In the genomic region with DNA sequence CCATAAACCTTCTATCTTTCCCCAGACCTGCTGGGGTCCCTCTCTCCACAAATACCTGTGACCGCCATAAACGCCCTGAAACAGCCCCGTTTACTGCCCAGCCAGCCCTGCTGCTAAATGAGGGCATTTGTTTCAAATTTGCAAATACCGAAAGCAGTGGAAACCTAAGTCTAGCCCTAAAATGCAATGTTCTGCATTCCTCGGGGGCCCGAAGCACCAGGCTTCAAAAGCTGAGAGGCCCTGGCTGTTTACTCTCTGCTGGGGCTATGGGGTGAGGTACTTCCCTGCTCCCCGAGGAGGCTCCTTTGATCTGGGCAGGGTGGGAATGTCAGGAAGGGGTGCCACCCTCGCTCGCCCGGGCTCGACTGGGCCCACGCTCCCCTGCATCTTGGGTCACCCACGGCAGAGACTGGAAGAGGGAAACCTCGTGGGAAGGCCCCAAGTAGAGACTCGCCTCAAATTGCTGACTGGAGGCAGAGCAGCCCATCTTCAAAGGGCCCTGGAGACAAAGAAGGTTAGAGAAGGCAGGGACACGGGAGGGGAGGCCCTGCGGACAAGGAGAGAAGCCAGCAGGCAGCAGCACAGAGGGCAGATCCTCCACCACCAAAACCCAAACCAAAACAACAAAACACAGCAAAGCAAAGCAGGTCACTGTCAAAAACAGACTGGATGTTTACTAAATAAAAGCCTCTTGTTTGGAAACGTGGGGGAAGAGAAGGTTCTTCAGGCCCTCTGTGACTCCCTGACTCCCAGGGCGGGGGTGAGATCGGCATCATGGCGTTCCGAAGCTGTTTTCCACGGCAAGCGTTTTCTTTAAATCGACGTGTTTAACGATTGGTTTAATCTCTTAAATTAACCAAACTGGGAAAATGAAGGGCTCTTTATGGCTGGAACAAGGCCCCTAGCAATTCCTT, we compare ENCODE assay signal across 8 mouse cellular contexts. TPM values are rescaled to one million over a fixed set of nuclear protein-coding genes. Genes with fewer than 3 reads are reported as not detected.
DNase-seq lines count a peak whose midpoint lies in the region; ATAC-seq and TF ChIP-seq lines count a peak whose summit lies in the region.

No protein-coding gene starts in this region.

- H3K9me3 ChIP-seq in kidney, embryonic 14.5 days (ENCODE audit: control insufficient read depth, low read length) = no peaks in the 10 kb centered on the region
- no peaks in the 10 kb centered on the region for H3K9me3 ChIP-seq in embryonic facial prominence, embryonic 13.5 days
- H3K9me3 ChIP-seq in intestine, postnatal 0 days (ENCODE audit: control insufficient read depth) = no peaks in the 10 kb centered on the region
- no peaks in the 10 kb centered on the region for H3K9me3 ChIP-seq in neural tube, embryonic 14.5 days (ENCODE audit: control insufficient read depth, low read length)

- H3K27me3 ChIP-seq in kidney, embryonic 14.5 days (ENCODE audit: control insufficient read depth, insufficient read depth, low read length) = no peaks in the 10 kb centered on the region
- no peaks in the 10 kb centered on the region for H3K27me3 ChIP-seq in embryonic facial prominence, embryonic 13.5 days
- no peaks in the 10 kb centered on the region for H3K27me3 ChIP-seq in intestine, postnatal 0 days (replicated peaks; ENCODE audit: control insufficient read depth, insufficient read depth, low read length)
- no peaks in the 10 kb centered on the region for H3K27me3 ChIP-seq in neural tube, embryonic 14.5 days (ENCODE audit: control insufficient read depth, insufficient read depth, low read length)

- TF ChIP-seq CTCF in intestine, postnatal 0 days (IDR thresholded peaks at IDR 0.05; ENCODE audit: low read depth) = no peak

- peaks cover 100% of the 10 kb centered on the region for H3K4me1 ChIP-seq in kidney, embryonic 14.5 days (ENCODE audit: control insufficient read depth, insufficient read depth, low read length)
- peaks cover 96% of the 10 kb centered on the region for H3K4me1 ChIP-seq in embryonic facial prominence, embryonic 13.5 days
- H3K4me1 ChIP-seq in intestine, postnatal 0 days (replicated peaks; ENCODE audit: control insufficient read depth, insufficient read depth, low read length) = peaks cover 20% of the 10 kb centered on the region
- peaks cover 46% of the 10 kb centered on the region for H3K4me1 ChIP-seq in neural tube, embryonic 14.5 days (ENCODE audit: control insufficient read depth, insufficient read depth, low read length)

- WGBS in kidney, embryonic 14.5 days = 5% methylated on average over 27 of the region's 27 CpGs
- WGBS in embryonic facial prominence, embryonic 13.5 days = 4% methylated on average over 27 of the region's 27 CpGs
- WGBS in intestine, postnatal 0 days = 20% methylated on average over 27 of the region's 27 CpGs
- WGBS in neural tube, embryonic 14.5 days = 8% methylated on average over 27 of the region's 27 CpGs

- H3K36me3 ChIP-seq in kidney, embryonic 14.5 days (ENCODE audit: control insufficient read depth, insufficient read depth, low read length) = no peaks in the 10 kb centered on the region
- H3K36me3 ChIP-seq in embryonic facial prominence, embryonic 13.5 days = no peaks in the 10 kb centered on the region
- H3K36me3 ChIP-seq in intestine, postnatal 0 days (ENCODE audit: control insufficient read depth, insufficient read depth) = no peaks in the 10 kb centered on the region
- no peaks in the 10 kb centered on the region for H3K36me3 ChIP-seq in neural tube, embryonic 14.5 days (ENCODE audit: control insufficient read depth, insufficient read depth, low read length)

- DNase-seq in kidney, adult 11 months = no peak
- no peak for DNase-seq in left cerebral cortex, adult 9 months (ENCODE audit: low spot score in 2 of 2)
- DNase-seq in adipocyte (ENCODE audit: low spot score) = no peak
- no peak for DNase-seq in layer of hippocampus, adult 8-10 months (ENCODE audit: low spot score in 2 of 2)

- H3K4me2 ChIP-seq in kidney, embryonic 14.5 days (replicated peaks; ENCODE audit: low read depth, low read length) = peak overlapping the region; percentile 38
- H3K4me2 ChIP-seq in embryonic facial prominence, embryonic 13.5 days = peak overlapping the region; percentile 55
- peak overlapping the region; percentile 51 for H3K4me2 ChIP-seq in intestine, postnatal 0 days (replicated peaks; ENCODE audit: low read depth)
- H3K4me2 ChIP-seq in neural tube, embryonic 14.5 days (ENCODE audit: low read depth, low read length) = peak overlapping the region; percentile 28

- peak overlapping the region; percentile 54 for H3K9ac ChIP-seq in kidney, embryonic 14.5 days (ENCODE audit: low read depth, low read length)
- H3K9ac ChIP-seq in embryonic facial prominence, embryonic 13.5 days = peak overlapping the region; percentile 66
- peak overlapping the region; percentile 40; the same call in 1 of the 2 replicates for H3K9ac ChIP-seq in intestine, postnatal 0 days (ENCODE audit: low read depth, low read length)
- peak overlapping the region; percentile 18; the same call in 1 of the 2 replicates for H3K9ac ChIP-seq in neural tube, embryonic 14.5 days (replicated peaks; ENCODE audit: low read depth, low read length)

- ATAC-seq in kidney, embryonic 14.5 days (ENCODE audit: low FRiP score, low TSS enrichment) = peak; percentile 30; the same call in 1 of the 2 replicates
- ATAC-seq in embryonic facial prominence, embryonic 13.5 days (ENCODE audit: insufficient number of reproducible peaks, insufficient read depth, low FRiP score, low TSS enrichment, low read depth) = 0 out of 2 replicates have a peak, but pooled peaks have one; percentile 43
- peak; percentile 22; the same call in 1 of the 2 replicates for ATAC-seq in intestine, postnatal 0 days
- peak; percentile 38 for ATAC-seq in neural tube, embryonic 14.5 days (ENCODE audit: low read depth)

- H3K4me3 ChIP-seq in kidney, embryonic 14.5 days (ENCODE audit: low read length) = peak overlapping the region; percentile 16; the same call in 1 of the 2 replicates
- peak overlapping the region; percentile 27 for H3K4me3 ChIP-seq in embryonic facial prominence, embryonic 13.5 days
- H3K4me3 ChIP-seq in intestine, postnatal 0 days (ENCODE audit: low read depth, low read length) = no peak overlapping the region
- no peak overlapping the region for H3K4me3 ChIP-seq in neural tube, embryonic 14.5 days (ENCODE audit: low read depth, low read length)

- H3K27ac ChIP-seq in kidney, embryonic 14.5 days (ENCODE audit: low read depth, low read length) = peak overlapping the region; percentile 96
- peak overlapping the region; percentile 99 for H3K27ac ChIP-seq in embryonic facial prominence, embryonic 13.5 days
- peak overlapping the region; percentile 68 for H3K27ac ChIP-seq in intestine, postnatal 0 days (ENCODE audit: low read depth, low read length)
- H3K27ac ChIP-seq in neural tube, embryonic 14.5 days (ENCODE audit: low read depth, low read length) = peak overlapping the region; percentile 48

RNA-seq across cellular contexts. Expression of gene Ptk7, which starts 10.3 kb away (rescaled TPM):
- 58.5 and 64.1 TPM in 2 replicates for polyA plus RNA-seq in kidney, embryonic 14.5 days (2014; fragmentation: Nextera tagmentation; extraction: Ambion mirVana)
- 148 and 149 TPM in 2 replicates for polyA plus RNA-seq in embryonic facial prominence, embryonic 13.5 days (2015; fragmentation: Nextera tagmentation; extraction: Ambion mirVana)
- polyA plus RNA-seq in intestine, postnatal 0 days (2015; fragmentation: Nextera tagmentation; extraction: Ambion mirVana) = 13.7 and 14.7 TPM in 2 replicates
- 7.9 and 23.7 TPM in 2 replicates for polyA plus RNA-seq in neural tube, embryonic 14.5 days (2014; fragmentation: Nextera tagmentation; extraction: Ambion mirVana)
- total RNA-seq in layer of hippocampus, adult 8-10 months (2022) = 1 to 10 TPM; 8.2 to 9.2 (median 8.9) TPM

RNA-seq across cellular contexts. Expression of gene Klc4, which starts 26.8 kb away (rescaled TPM):
- polyA plus RNA-seq in kidney, embryonic 14.5 days (2014; fragmentation: Nextera tagmentation; extraction: Ambion mirVana) = 22.0 and 31.5 TPM in 2 replicates
- polyA plus RNA-seq in embryonic facial prominence, embryonic 13.5 days (2015; fragmentation: Nextera tagmentation; extraction: Ambion mirVana) = 21.8 and 26.3 TPM in 2 replicates
- polyA plus RNA-seq in intestine, postnatal 0 days (2015; fragmentation: Nextera tagmentation; extraction: Ambion mirVana) = 102 and 107 TPM in 2 replicates
- 27.7 and 32.1 TPM in 2 replicates for polyA plus RNA-seq in neural tube, embryonic 14.5 days (2014; fragmentation: Nextera tagmentation; extraction: Ambion mirVana)
- total RNA-seq in layer of hippocampus, adult 8-10 months (2022) = 10 to 100 TPM; 18.9 to 21.8 (median 21.1) TPM

RNA-seq across cellular contexts. Expression of gene Mrpl2, which starts 27.0 kb away (rescaled TPM):
- 121 and 141 TPM in 2 replicates for polyA plus RNA-seq in kidney, embryonic 14.5 days (2014; fragmentation: Nextera tagmentation; extraction: Ambion mirVana)
- 92.7 and 95.4 TPM in 2 replicates for polyA plus RNA-seq in embryonic facial prominence, embryonic 13.5 days (2015; fragmentation: Nextera tagmentation; extraction: Ambion mirVana)
- 138 and 139 TPM in 2 replicates for polyA plus RNA-seq in intestine, postnatal 0 days (2015; fragmentation: Nextera tagmentation; extraction: Ambion mirVana)
- 59.9 and 64.4 TPM in 2 replicates for polyA plus RNA-seq in neural tube, embryonic 14.5 days (2014; fragmentation: Nextera tagmentation; extraction: Ambion mirVana)
- 10 to 100 TPM; 43.7 to 60.5 (median 51.2) TPM for total RNA-seq in layer of hippocampus, adult 8-10 months (2022)

RNA-seq across cellular contexts. Expression of gene Cul7, which starts 31.1 kb away (rescaled TPM):
- 40.7 and 42.6 TPM in 2 replicates for polyA plus RNA-seq in kidney, embryonic 14.5 days (2014; fragmentation: Nextera tagmentation; extraction: Ambion mirVana)
- polyA plus RNA-seq in embryonic facial prominence, embryonic 13.5 days (2015; fragmentation: Nextera tagmentation; extraction: Ambion mirVana) = 57.4 and 64.1 TPM in 2 replicates
- polyA plus RNA-seq in intestine, postnatal 0 days (2015; fragmentation: Nextera tagmentation; extraction: Ambion mirVana) = 18.0 and 19.2 TPM in 2 replicates
- polyA plus RNA-seq in neural tube, embryonic 14.5 days (2014; fragmentation: Nextera tagmentation; extraction: Ambion mirVana) = 30.1 and 33.8 TPM in 2 replicates
- total RNA-seq in layer of hippocampus, adult 8-10 months (2022) = 10 to 100 TPM; 22.6 to 26.4 (median 23.4) TPM

RNA-seq across cellular contexts. Expression of gene Rrp36, which starts 55.1 kb away (rescaled TPM):
- polyA plus RNA-seq in kidney, embryonic 14.5 days (2014; fragmentation: Nextera tagmentation; extraction: Ambion mirVana) = 54.0 and 66.5 TPM in 2 replicates
- polyA plus RNA-seq in embryonic facial prominence, embryonic 13.5 days (2015; fragmentation: Nextera tagmentation; extraction: Ambion mirVana) = 72.3 and 75.6 TPM in 2 replicates
- 49.0 and 55.6 TPM in 2 replicates for polyA plus RNA-seq in intestine, postnatal 0 days (2015; fragmentation: Nextera tagmentation; extraction: Ambion mirVana)
- polyA plus RNA-seq in neural tube, embryonic 14.5 days (2014; fragmentation: Nextera tagmentation; extraction: Ambion mirVana) = 44.7 and 49.6 TPM in 2 replicates
- 10 to 100 TPM; 12.1 to 20.5 (median 17.0) TPM for total RNA-seq in layer of hippocampus, adult 8-10 months (2022)

Comparison
In these comparisons a context has a peak if more than half of its experiments do, and no peak if none do; other contexts are left out.
1. H3K27ac ChIP-seq: peak in every context shown above with its lines; median percentile 99 in embryonic facial prominence, embryonic 13.5 days; 96 in kidney, embryonic 14.5 days; 68 in intestine, postnatal 0 days; 48 in neural tube, embryonic 14.5 days.
2. H3K4me3 ChIP-seq: peak in kidney, embryonic 14.5 days (single experiment) and embryonic facial prominence, embryonic 13.5 days (single experiment); none in intestine, postnatal 0 days (single experiment) and neural tube, embryonic 14.5 days (single experiment).
3. Peak in every context shown above with its lines, with median percentiles within 50 percentile points of each other: ATAC-seq, H3K4me2 ChIP-seq and H3K9ac ChIP-seq.